Mouse (Mus musculus) ES-E14 (cell line): ENCODE results near the gene S100pbp.

Experiments
- CHD2 ChIP-seq: IDR thresholded peaks from 2 replicates; pipeline ENCODE4 v1.6.1; 2014; ENCODE audit warnings: mild to moderate bottlenecking, low read depth, low read length, inconsistent platforms
- HCFC1 ChIP-seq: IDR thresholded peaks from 2 replicates; pipeline ENCODE4 v1.6.1; 2012; ENCODE audit warnings: low read length, inconsistent platforms, borderline replicate concordance; ENCODE audit not compliant: insufficient read depth
- ZC3H11A ChIP-seq: IDR thresholded peaks from 2 replicates; pipeline ENCODE4 v1.6.1; 2012; ENCODE audit warnings: low read depth, mild to moderate bottlenecking, inconsistent platforms, low read length, borderline replicate concordance
- ZNF384 ChIP-seq: IDR thresholded peaks from 2 replicates; pipeline ENCODE4 v1.6.1; 2012; ENCODE audit warnings: low read depth, low read length, inconsistent platforms

DNA sequence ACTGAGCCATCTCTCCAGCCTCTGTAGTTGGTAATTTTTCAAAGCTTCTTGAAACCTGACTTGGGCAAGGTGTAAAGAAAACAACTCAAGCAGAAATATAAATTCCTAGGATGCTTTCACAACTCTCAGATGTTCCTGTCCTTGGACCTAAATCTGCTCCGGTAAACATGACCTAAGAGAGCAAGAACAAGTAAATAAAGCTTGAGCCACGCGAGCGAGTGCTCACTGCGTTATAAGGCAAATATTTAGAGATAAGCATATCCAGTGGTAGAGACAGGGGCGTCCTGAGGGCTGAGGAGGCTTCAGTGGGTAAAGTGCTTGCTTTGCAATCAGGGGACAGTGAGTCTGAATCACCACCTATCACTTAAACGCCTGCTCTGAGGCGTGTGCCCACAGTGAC, 17.3 kb upstream of the S100pbp start:
- TF ChIP-seq CHD2 (no peak), ZNF384 (no peak), HCFC1 (no peak), ZC3H11A (no peak)
